Mouse (Mus musculus): ENCODE results near the gene Gm2696. TPM values are rescaled to one million over a fixed set of nuclear protein-coding genes. Genes with fewer than 3 reads are reported as not detected.

Gm2696 gene
- polyA plus RNA-seq, 1 experiment from 2014 or later: not detected

- DNase-seq (peak; percentile 17), ATAC-seq (ENCODE audit: low FRiP score, low TSS enrichment) (peak; percentile 55; the same call in 1 of the 2 replicates)
- H3K4me1 ChIP-seq (ENCODE audit: control insufficient read depth, insufficient read depth, low read length): no peaks in the 10 kb centered on the region
- H3K27me3 ChIP-seq (ENCODE audit: control insufficient read depth, insufficient read depth, low read length): no peaks in the 10 kb centered on the region
- H3K9ac ChIP-seq (replicated peaks; ENCODE audit: low read length): 0 out of 2 replicates have a peak overlapping the region, but pooled peaks have one; percentile 20
- 39% methylated on average over 14 of the region's 14 CpGs for WGBS
- peak overlapping the region; percentile 24 for H3K4me3 ChIP-seq (replicated peaks; ENCODE audit: low read depth, low read length)
- H3K36me3 ChIP-seq (ENCODE audit: control insufficient read depth, insufficient read depth, low read length): no peaks in the 10 kb centered on the region
- no peak overlapping the region for H3K27ac ChIP-seq (replicated peaks; ENCODE audit: low read depth, low read length)
- H3K9me3 ChIP-seq (ENCODE audit: control insufficient read depth, low read length): no peaks in the 10 kb centered on the region
- peak overlapping the region; percentile 38 for H3K4me2 ChIP-seq (ENCODE audit: low read length)
Measured at GRCm38 (mm10) chr10:77864067-77864761, 49.7 kb downstream of the Gm2696 start.

- Histone ChIP-seq H3K27me3 (ENCODE audit: control insufficient read depth, insufficient read depth, low read length) (no peaks in the 10 kb centered on the region), H3K36me3 (ENCODE audit: control insufficient read depth, insufficient read depth, low read length) (no peaks in the 10 kb centered on the region), H3K9me3 (ENCODE audit: control insufficient read depth, low read length) (no peaks in the 10 kb centered on the region), H3K4me1 (ENCODE audit: control insufficient read depth, insufficient read depth, low read length) (no peaks in the 10 kb centered on the region), H3K4me2 (ENCODE audit: low read length) (peak overlapping the region; percentile 38), H3K9ac (replicated peaks; ENCODE audit: low read length) (0 out of 2 replicates have a peak overlapping the region, but pooled peaks have one; percentile 20), H3K27ac (replicated peaks; ENCODE audit: low read depth, low read length) (no peak overlapping the region), H3K4me3 (replicated peaks; ENCODE audit: low read depth, low read length) (peak overlapping the region; percentile 24)
- 35% methylated on average over 11 of the region's 11 CpGs for WGBS
- DNase-seq (no peak), ATAC-seq (ENCODE audit: low FRiP score, low TSS enrichment) (no peak)
Measured at GRCm38 (mm10) chr10:77864762-77865143, 50.3 kb downstream of the Gm2696 start.

GRCm38 (mm10) chr10:77867546-77867945, 53.1 kb downstream of the Gm2696 start:
- WGBS: 50% methylated on average over 1 of the region's 1 CpGs
- no peak overlapping the region for H3K27ac ChIP-seq (replicated peaks; ENCODE audit: low read depth, low read length)
- no peaks in the 10 kb centered on the region for H3K36me3 ChIP-seq (ENCODE audit: control insufficient read depth, insufficient read depth, low read length)
- DNase-seq: no peak
- H3K9ac ChIP-seq (replicated peaks; ENCODE audit: low read length): no peak overlapping the region
- H3K4me2 ChIP-seq (ENCODE audit: low read length): no peak overlapping the region
- ATAC-seq (ENCODE audit: low FRiP score, low TSS enrichment): no peak
- no peaks in the 10 kb centered on the region for H3K9me3 ChIP-seq (ENCODE audit: control insufficient read depth, low read length)
- H3K27me3 ChIP-seq (ENCODE audit: control insufficient read depth, insufficient read depth, low read length): no peaks in the 10 kb centered on the region
- H3K4me1 ChIP-seq (ENCODE audit: control insufficient read depth, insufficient read depth, low read length): no peaks in the 10 kb centered on the region
- H3K4me3 ChIP-seq (replicated peaks; ENCODE audit: low read depth, low read length): no peak overlapping the region

GRCm38 (mm10) chr10:77869651-77870050, 55.2 kb downstream of the Gm2696 start:
- no peak overlapping the region for H3K9ac ChIP-seq (replicated peaks; ENCODE audit: low read length)
- WGBS: 90% methylated on average over 7 of the region's 7 CpGs
- no peak overlapping the region for H3K4me2 ChIP-seq (ENCODE audit: low read length)
- H3K36me3 ChIP-seq (ENCODE audit: control insufficient read depth, insufficient read depth, low read length): no peaks in the 10 kb centered on the region
- H3K27ac ChIP-seq (replicated peaks; ENCODE audit: low read depth, low read length): no peak overlapping the region
- no peaks in the 10 kb centered on the region for H3K27me3 ChIP-seq (ENCODE audit: control insufficient read depth, insufficient read depth, low read length)
- DNase-seq (no peak), ATAC-seq (ENCODE audit: low FRiP score, low TSS enrichment) (no peak)
- H3K9me3 ChIP-seq (ENCODE audit: control insufficient read depth, low read length): no peaks in the 10 kb centered on the region
- H3K4me1 ChIP-seq (ENCODE audit: control insufficient read depth, insufficient read depth, low read length): no peaks in the 10 kb centered on the region
- no peak overlapping the region for H3K4me3 ChIP-seq (replicated peaks; ENCODE audit: low read depth, low read length)

- 66% methylated on average over 6 of the region's 6 CpGs for WGBS
- H3K4me1 ChIP-seq (ENCODE audit: control insufficient read depth, insufficient read depth, low read length): no peaks in the 10 kb centered on the region
- H3K36me3 ChIP-seq (ENCODE audit: control insufficient read depth, insufficient read depth, low read length): no peaks in the 10 kb centered on the region
- no peak overlapping the region for H3K9ac ChIP-seq (replicated peaks; ENCODE audit: low read length)
- ATAC-seq (ENCODE audit: low FRiP score, low TSS enrichment) (no peak), DNase-seq (no peak)
- no peak overlapping the region for H3K4me3 ChIP-seq (replicated peaks; ENCODE audit: low read depth, low read length)
- no peak overlapping the region for H3K27ac ChIP-seq (replicated peaks; ENCODE audit: low read depth, low read length)
- H3K4me2 ChIP-seq (ENCODE audit: low read length): no peak overlapping the region
- no peaks in the 10 kb centered on the region for H3K9me3 ChIP-seq (ENCODE audit: control insufficient read depth, low read length)
- no peaks in the 10 kb centered on the region for H3K27me3 ChIP-seq (ENCODE audit: control insufficient read depth, insufficient read depth, low read length)
Measured at GRCm38 (mm10) chr10:77878985-77879384, 64.5 kb downstream of the Gm2696 start.

GRCm38 (mm10) chr10:77880305-77880704, 65.8 kb downstream of the Gm2696 start:
- Histone ChIP-seq H3K9ac (replicated peaks; ENCODE audit: low read length) (no peak overlapping the region), H3K4me3 (replicated peaks; ENCODE audit: low read depth, low read length) (no peak overlapping the region), H3K36me3 (ENCODE audit: control insufficient read depth, insufficient read depth, low read length) (no peaks in the 10 kb centered on the region), H3K4me2 (ENCODE audit: low read length) (no peak overlapping the region), H3K9me3 (ENCODE audit: control insufficient read depth, low read length) (no peaks in the 10 kb centered on the region), H3K27me3 (ENCODE audit: control insufficient read depth, insufficient read depth, low read length) (no peaks in the 10 kb centered on the region), H3K4me1 (ENCODE audit: control insufficient read depth, insufficient read depth, low read length) (no peaks in the 10 kb centered on the region), H3K27ac (replicated peaks; ENCODE audit: low read depth, low read length) (no peak overlapping the region)
- 85% methylated on average over 3 of the region's 3 CpGs for WGBS
- DNase-seq (no peak), ATAC-seq (ENCODE audit: low FRiP score, low TSS enrichment) (no peak)

GRCm38 (mm10) chr10:77882553-77882952, 68.1 kb downstream of the Gm2696 start:
- WGBS: 87% methylated on average over 5 of the region's 5 CpGs

More at GRCm38 (mm10) chr10:77882553-77882952, 68.1 kb downstream of the Gm2696 start:
- Histone ChIP-seq H3K4me1 (ENCODE audit: control insufficient read depth, insufficient read depth, low read length) (no peaks in the 10 kb centered on the region), H3K9me3 (ENCODE audit: control insufficient read depth, low read length) (no peaks in the 10 kb centered on the region), H3K36me3 (ENCODE audit: control insufficient read depth, insufficient read depth, low read length) (no peaks in the 10 kb centered on the region), H3K27me3 (ENCODE audit: control insufficient read depth, insufficient read depth, low read length) (no peaks in the 10 kb centered on the region), H3K9ac (replicated peaks; ENCODE audit: low read length) (no peak overlapping the region), H3K27ac (replicated peaks; ENCODE audit: low read depth, low read length) (no peak overlapping the region), H3K4me2 (ENCODE audit: low read length) (no peak overlapping the region), H3K4me3 (replicated peaks; ENCODE audit: low read depth, low read length) (no peak overlapping the region)
- ATAC-seq (ENCODE audit: low FRiP score, low TSS enrichment) (no peak), DNase-seq (no peak)

Other genes starting within 250 kb of the Gm2696 start
- 52.1 and 71.8 TPM in 2 replicates for gene Pttg1ip, start 233.0 kb upstream of the Gm2696 start, polyA plus RNA-seq (2014; fragmentation: Nextera tagmentation; extraction: Ambion mirVana)
- 253 and 287 TPM in 2 replicates for gene Sumo3, start 208.6 kb upstream of the Gm2696 start, polyA plus RNA-seq (2014; fragmentation: Nextera tagmentation; extraction: Ambion mirVana)
- gene Gm49325, start 208.5 kb upstream of the Gm2696 start, polyA plus RNA-seq (2014; fragmentation: Nextera tagmentation; extraction: Ambion mirVana): 16.3 TPM in 1 of 2 replicates, not detected in the other
- gene Ube2g2, start 192.4 kb upstream of the Gm2696 start, polyA plus RNA-seq (2014; fragmentation: Nextera tagmentation; extraction: Ambion mirVana): 55.6 and 66.6 TPM in 2 replicates
- 0.88 and 1.3 TPM in 2 replicates for gene Tspear, start 128.1 kb upstream of the Gm2696 start, polyA plus RNA-seq (2014; fragmentation: Nextera tagmentation; extraction: Ambion mirVana)
- gene Gm19402, start 123.9 kb upstream of the Gm2696 start, polyA plus RNA-seq (2014; fragmentation: Nextera tagmentation; extraction: Ambion mirVana): not detected in 2 replicates
- gene Gm9508, start 117.4 kb upstream of the Gm2696 start, polyA plus RNA-seq (2014; fragmentation: Nextera tagmentation; extraction: Ambion mirVana): not detected in 2 replicates
- not detected in 2 replicates for gene Gm10272, start 108.1 kb upstream of the Gm2696 start, polyA plus RNA-seq (2014; fragmentation: Nextera tagmentation; extraction: Ambion mirVana)
- gene Gm10024, start 103.2 kb upstream of the Gm2696 start, polyA plus RNA-seq (2014; fragmentation: Nextera tagmentation; extraction: Ambion mirVana): not detected in 2 replicates
- gene Gm10142, start 98.9 kb upstream of the Gm2696 start, polyA plus RNA-seq (2014; fragmentation: Nextera tagmentation; extraction: Ambion mirVana): not detected in 2 replicates
- gene Krtap12-1, start 94.1 kb upstream of the Gm2696 start, polyA plus RNA-seq (2014; fragmentation: Nextera tagmentation; extraction: Ambion mirVana): not detected in 2 replicates
- gene Gm10100, start 88.2 kb upstream of the Gm2696 start, polyA plus RNA-seq (2014; fragmentation: Nextera tagmentation; extraction: Ambion mirVana): not detected in 2 replicates
- gene Gm18596, start 72.0 kb upstream of the Gm2696 start, polyA plus RNA-seq (2014; fragmentation: Nextera tagmentation; extraction: Ambion mirVana): not detected in 2 replicates
- not detected in 2 replicates for gene Gm9736, start 63.3 kb upstream of the Gm2696 start, polyA plus RNA-seq (2014; fragmentation: Nextera tagmentation; extraction: Ambion mirVana)
- not detected in 2 replicates for gene Gm3233, start 55.0 kb upstream of the Gm2696 start, polyA plus RNA-seq (2014; fragmentation: Nextera tagmentation; extraction: Ambion mirVana)
- not detected in 2 replicates for gene Gm3238, start 43.4 kb upstream of the Gm2696 start, polyA plus RNA-seq (2014; fragmentation: Nextera tagmentation; extraction: Ambion mirVana)
- gene Gm7138, start 37.7 kb upstream of the Gm2696 start, polyA plus RNA-seq (2014; fragmentation: Nextera tagmentation; extraction: Ambion mirVana): not detected in 2 replicates
- not detected in 2 replicates for gene Gm3250, start 32.1 kb upstream of the Gm2696 start, polyA plus RNA-seq (2014; fragmentation: Nextera tagmentation; extraction: Ambion mirVana)
- not detected in 2 replicates for gene Gm7137, start 26.5 kb upstream of the Gm2696 start, polyA plus RNA-seq (2014; fragmentation: Nextera tagmentation; extraction: Ambion mirVana)
- not detected in 2 replicates for gene Gm9639, start 19.6 kb upstream of the Gm2696 start, polyA plus RNA-seq (2014; fragmentation: Nextera tagmentation; extraction: Ambion mirVana)
- gene Gm19668, start 15.5 kb upstream of the Gm2696 start, polyA plus RNA-seq (2014; fragmentation: Nextera tagmentation; extraction: Ambion mirVana): not detected in 2 replicates
- not detected in 2 replicates for gene Gm9507, start 2.8 kb upstream of the Gm2696 start, polyA plus RNA-seq (2014; fragmentation: Nextera tagmentation; extraction: Ambion mirVana)
- not detected in 2 replicates for gene Krtap10-4, start 12.4 kb downstream of the Gm2696 start, polyA plus RNA-seq (2014; fragmentation: Nextera tagmentation; extraction: Ambion mirVana)
- not detected in 2 replicates for gene Krtap10-10, start 21.3 kb downstream of the Gm2696 start, polyA plus RNA-seq (2014; fragmentation: Nextera tagmentation; extraction: Ambion mirVana)
- not detected in 2 replicates for gene Gm36176, start 32.1 kb downstream of the Gm2696 start, polyA plus RNA-seq (2014; fragmentation: Nextera tagmentation; extraction: Ambion mirVana)
- gene Gm10318, start 38.2 kb downstream of the Gm2696 start, polyA plus RNA-seq (2014; fragmentation: Nextera tagmentation; extraction: Ambion mirVana): not detected in 2 replicates
- gene Gm3285, start 47.3 kb downstream of the Gm2696 start, polyA plus RNA-seq (2014; fragmentation: Nextera tagmentation; extraction: Ambion mirVana): not detected in 2 replicates
- 14.3 and 15.7 TPM in 2 replicates for gene Lrrc3, start 87.9 kb downstream of the Gm2696 start, polyA plus RNA-seq (2014; fragmentation: Nextera tagmentation; extraction: Ambion mirVana)
- gene Trpm2, start 155.9 kb downstream of the Gm2696 start, polyA plus RNA-seq (2014; fragmentation: Nextera tagmentation; extraction: Ambion mirVana): 3.6 TPM in 2 replicates
- gene 1810043G02Rik, start 163.8 kb downstream of the Gm2696 start, polyA plus RNA-seq (2014; fragmentation: Nextera tagmentation; extraction: Ambion mirVana): 41.0 and 45.3 TPM in 2 replicates
- 88.0 and 97.8 TPM in 2 replicates for gene Pfkl, start 195.4 kb downstream of the Gm2696 start, polyA plus RNA-seq (2014; fragmentation: Nextera tagmentation; extraction: Ambion mirVana)
- gene Dnmt3l, start 227.3 kb downstream of the Gm2696 start, polyA plus RNA-seq (2014; fragmentation: Nextera tagmentation; extraction: Ambion mirVana): not detected in 2 replicates
- gene Aire, start 228.9 kb downstream of the Gm2696 start, polyA plus RNA-seq (2014; fragmentation: Nextera tagmentation; extraction: Ambion mirVana): 0.09 TPM in 1 of 2 replicates, not detected in the other

Measured in midbrain, embryonic 14.5 days (tissue).